Mouse (Mus musculus) forebrain, postnatal 0 days (tissue): Measurements from ENCODE around the gene Gsap. TPM values are rescaled to one million over a fixed set of nuclear protein-coding genes. Genes with fewer than 3 reads are reported as not detected.

Experiments used
- ATAC-seq: fragments of 200-750 bp; cut with Nextera tagmentation; 2 replicates; pipeline ENCODE4 v1.8.0; 2017; ENCODE audit warnings: mild to moderate bottlenecking, moderate library complexity
- DNase-seq: peaks from one replicate; pipeline ENCODE4 v3.0.0-alpha.2; 2015
- H3K27ac ChIP-seq: fragments of 300-500 bp; sonication (generic); 2 replicates; pipeline ENCODE4 v1.5.1; 2014; ENCODE audit warnings: low read depth, mild to moderate bottlenecking, antibody characterized with exemption, low read length, moderate library complexity, mixed read lengths
- H3K27me3 ChIP-seq: fragments of 300-500 bp; sonication (generic); 2 replicates; pipeline ENCODE4 v1.6.1; 2014; ENCODE audit warnings: mild to moderate bottlenecking, low read length, mixed read lengths; ENCODE audit not compliant: insufficient read depth
- H3K36me3 ChIP-seq: fragments of 300-500 bp; sonication (generic); 2 replicates; pipeline ENCODE4 v1.6.1; 2014; ENCODE audit warnings: mild to moderate bottlenecking, moderate library complexity; ENCODE audit not compliant: insufficient read depth
- H3K4me1 ChIP-seq: fragments of 300-500 bp; sonication (generic); 2 replicates; pipeline ENCODE4 v1.6.1; 2014; ENCODE audit warnings: antibody characterized with exemption; ENCODE audit not compliant: insufficient read depth
- H3K4me2 ChIP-seq: fragments of 300-500 bp; sonication (generic); 2 replicates; pipeline ENCODE4 v1.6.1; 2014; ENCODE audit warnings: low read depth, mild to moderate bottlenecking, moderate library complexity
- H3K4me3 ChIP-seq: fragments of 300-500 bp; sonication (generic); 2 replicates; pipeline ENCODE4 v1.5.1; 2014; ENCODE audit warnings: low read depth, low read length, mixed read lengths
- H3K9ac ChIP-seq: fragments of 300-500 bp; sonication (generic); 2 replicates; pipeline ENCODE4 v1.6.1; 2014; ENCODE audit warnings: mild to moderate bottlenecking
- H3K9me3 ChIP-seq: fragments of 300-500 bp; sonication (generic); 2 replicates; pipeline ENCODE4 v1.6.1; 2016; ENCODE audit warnings: low read length
- CTCF ChIP-seq: sonication (generic); IDR thresholded peaks from 2 replicates; pipeline ENCODE4 v1.5.1; 2016; ENCODE audit warnings: antibody characterized with exemption, control low read depth, low read depth
- WGBS: fragments of 180-500 bp; shearing (Covaris S2); extraction: QIAGEN DNeasy Blood & Tissue Kit; methylation state at CpG from one replicate; pipeline ENCODE4 v1.1.7; 2014; 5-methylcytosine and 5-hydroxymethylcytosine counted together
- polyA plus RNA-seq: library from polyadenylated mRNA; unstranded; fragments of >200 nt; fragmentation: Nextera tagmentation; extraction: Ambion mirVana; gene quantifications from 2 replicates; pipeline ENCODE4 v1.2.1, GENCODE M21; 2015
- total RNA-seq: library from RNA; depleted of rRNA; stranded (reverse); fragments of >200 nt; gene quantifications from 2 replicates; pipeline ENCODE4 v1.2.3, GENCODE M21; 2014

Gsap gene
- total and polyA plus RNA-seq, 2 experiments from 2014 or later, result 7.7 to 9.4 TPM

GRCm38 (mm10) chr5:21148358-21148757 lies 37.7 kb upstream of the Gsap start:
- WGBS, result 82% methylated on average over 3 of the region's 3 CpGs
- H3K4me2 ChIP-seq, result no peak overlapping the region
- no peak for DNase-seq
- H3K27me3 ChIP-seq, result no peaks in the 10 kb centered on the region
- H3K9ac ChIP-seq, result no peak overlapping the region
- no peak overlapping the region for H3K27ac ChIP-seq
- H3K9me3 ChIP-seq, result no peaks in the 10 kb centered on the region
- no peak for TF ChIP-seq CTCF
- no peaks in the 10 kb centered on the region for H3K4me1 ChIP-seq
- ATAC-seq, result no peak
- H3K36me3 ChIP-seq, result no peaks in the 10 kb centered on the region
- no peak overlapping the region for H3K4me3 ChIP-seq

GRCm38 (mm10) chr5:21153672-21154071 lies 32.4 kb upstream of the Gsap start:
- Histone ChIP-seq H3K9ac (no peak overlapping the region), H3K4me1 (no peaks in the 10 kb centered on the region), H3K27ac (no peak overlapping the region), H3K4me3 (no peak overlapping the region), H3K9me3 (0 out of 2 replicates have a peak, but pooled peaks cover 10% of the 10 kb centered on the region), H3K27me3 (no peaks in the 10 kb centered on the region), H3K36me3 (no peaks in the 10 kb centered on the region), H3K4me2 (no peak overlapping the region)
- 90% methylated on average over 1 of the region's 1 CpGs for WGBS
- ATAC-seq (no peak), DNase-seq (no peak)
- TF ChIP-seq CTCF, result no peak

- TF ChIP-seq CTCF, result no peak
- Histone ChIP-seq H3K4me2 (no peak overlapping the region), H3K9me3 (0 out of 2 replicates have a peak, but pooled peaks cover 10% of the 10 kb centered on the region), H3K27me3 (no peaks in the 10 kb centered on the region), H3K4me1 (no peaks in the 10 kb centered on the region), H3K4me3 (no peak overlapping the region), H3K27ac (no peak overlapping the region), H3K9ac (no peak overlapping the region), H3K36me3 (no peaks in the 10 kb centered on the region)
- DNase-seq (no peak), ATAC-seq (no peak)
- 65% methylated on average over 3 of the region's 3 CpGs for WGBS
Measured at GRCm38 (mm10) chr5:21156770-21157169, 29.3 kb upstream of the Gsap start.

- Histone ChIP-seq H3K36me3 (no peaks in the 10 kb centered on the region), H3K9ac (no peak overlapping the region), H3K4me2 (no peak overlapping the region), H3K27ac (no peak overlapping the region), H3K4me1 (no peaks in the 10 kb centered on the region), H3K9me3 (0 out of 2 replicates have a peak, but pooled peaks cover 10% of the 10 kb centered on the region), H3K4me3 (no peak overlapping the region), H3K27me3 (no peaks in the 10 kb centered on the region)
- no peak for TF ChIP-seq CTCF
- DNase-seq (no peak), ATAC-seq (no peak)
- 89% methylated on average over 3 of the region's 3 CpGs for WGBS
Measured at GRCm38 (mm10) chr5:21159536-21159935, 26.5 kb upstream of the Gsap start.

DNA sequence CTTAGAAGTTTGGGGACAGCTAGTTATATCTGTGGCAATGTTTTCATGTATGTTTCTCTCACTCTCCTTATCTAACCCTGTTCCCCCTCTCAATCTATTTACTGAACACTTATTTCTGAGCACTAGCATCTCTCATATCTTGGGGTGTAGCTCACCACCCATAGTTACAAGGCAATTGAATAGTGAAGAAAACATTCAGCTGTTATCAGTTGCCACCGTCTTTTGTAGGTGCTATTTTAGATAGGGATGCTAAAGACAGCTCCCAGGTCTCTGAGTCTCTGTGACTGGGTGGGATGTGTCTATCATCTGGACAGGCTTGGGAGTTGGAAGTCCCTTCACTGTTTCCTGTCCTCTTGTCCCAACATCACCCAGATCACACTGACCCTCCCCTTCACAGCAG lies 25.3 kb upstream of the Gsap start:
- Histone ChIP-seq H3K36me3 (no peaks in the 10 kb centered on the region), H3K27me3 (no peaks in the 10 kb centered on the region), H3K4me1 (no peaks in the 10 kb centered on the region), H3K9ac (no peak overlapping the region), H3K9me3 (0 out of 2 replicates have a peak, but pooled peaks cover 10% of the 10 kb centered on the region), H3K4me3 (no peak overlapping the region), H3K4me2 (no peak overlapping the region), H3K27ac (no peak overlapping the region)
- DNase-seq, result no peak
- no peak for ATAC-seq
- 93% methylated on average over 1 of the region's 1 CpGs for WGBS
- no peak for TF ChIP-seq CTCF

GRCm38 (mm10) chr5:21163421-21163820 lies 22.6 kb upstream of the Gsap start:
- no peaks in the 10 kb centered on the region for H3K36me3 ChIP-seq
- H3K9me3 ChIP-seq, result no peaks in the 10 kb centered on the region
- no peaks in the 10 kb centered on the region for H3K27me3 ChIP-seq
- 86% methylated on average over 3 of the region's 3 CpGs for WGBS
- no peak overlapping the region for H3K4me3 ChIP-seq
- H3K27ac ChIP-seq, result no peak overlapping the region
- no peak for TF ChIP-seq CTCF
- no peak for DNase-seq
- no peak for ATAC-seq
- no peak overlapping the region for H3K9ac ChIP-seq
- H3K4me1 ChIP-seq, result no peaks in the 10 kb centered on the region
- no peak overlapping the region for H3K4me2 ChIP-seq

- H3K9ac ChIP-seq, result no peak overlapping the region
- TF ChIP-seq CTCF, result no peak
- H3K9me3 ChIP-seq, result no peaks in the 10 kb centered on the region
- H3K4me1 ChIP-seq, result 0 out of 2 replicates have a peak, but pooled peaks cover 4% of the 10 kb centered on the region
- 21% methylated on average over 8 of the region's 8 CpGs for WGBS
- no peak overlapping the region for H3K4me2 ChIP-seq
- DNase-seq (peak; percentile 80), ATAC-seq (peak; percentile 88)
- no peaks in the 10 kb centered on the region for H3K27me3 ChIP-seq
- no peaks in the 10 kb centered on the region for H3K36me3 ChIP-seq
- peak overlapping the region; percentile 63 for H3K27ac ChIP-seq
- H3K4me3 ChIP-seq, result no peak overlapping the region
Measured at GRCm38 (mm10) chr5:21168689-21169345, 17.2 kb upstream of the Gsap start.
